Mouse (Mus musculus) liver, embryonic 16.5 days (tissue): ENCODE data around the gene Eif4g1. TPM values are rescaled to one million over a fixed set of nuclear protein-coding genes. Genes with fewer than 3 reads are reported as not detected.

Experiments used
- ATAC-seq: fragments of 200-750 bp; cut with Nextera tagmentation; 2 replicates; pipeline ENCODE4 v1.8.0; 2017; ENCODE audit warnings: low read depth, mild to moderate bottlenecking, moderate number of reproducible peaks, moderate library complexity
- H3K27ac ChIP-seq: fragments of 300-500 bp; sonication (generic); 2 replicates; pipeline ENCODE4 v1.5.1; 2014; ENCODE audit warnings: mild to moderate bottlenecking, low read length
- H3K27me3 ChIP-seq: fragments of 300-500 bp; sonication (generic); 2 replicates; pipeline ENCODE4 v1.6.1; 2014; ENCODE audit warnings: low read depth, low read length, mixed read lengths; ENCODE audit not compliant: control insufficient read depth, insufficient read depth
- H3K36me3 ChIP-seq: fragments of 300-500 bp; sonication (generic); 2 replicates; pipeline ENCODE4 v1.6.1; 2014; ENCODE audit warnings: mild to moderate bottlenecking; ENCODE audit not compliant: control insufficient read depth, insufficient read depth
- H3K4me1 ChIP-seq: fragments of 300-500 bp; sonication (generic); 2 replicates; pipeline ENCODE4 v1.6.1; 2014; ENCODE audit warnings: low read depth, low read length, mixed read lengths; ENCODE audit not compliant: control insufficient read depth
- H3K4me2 ChIP-seq: fragments of 300-500 bp; sonication (generic); 2 replicates; pipeline ENCODE4 v1.6.1; 2014; ENCODE audit warnings: low read depth, low read length, mixed read lengths
- H3K4me3 ChIP-seq: fragments of 300-500 bp; sonication (generic); 2 replicates; pipeline ENCODE4 v1.5.1; 2014; ENCODE audit warnings: low read depth, mild to moderate bottlenecking, low read length
- H3K9ac ChIP-seq: fragments of 300-500 bp; sonication (generic); 2 replicates; pipeline ENCODE4 v1.6.1; 2014; ENCODE audit warnings: low read depth, low read length
- H3K9me3 ChIP-seq: fragments of 300-500 bp; sonication (generic); replicated peaks from 2 replicates; pipeline ENCODE4 v1.6.1; 2016; ENCODE audit warnings: low read length; ENCODE audit not compliant: control insufficient read depth
- WGBS: fragments of 180-500 bp; shearing (Covaris S2); extraction: QIAGEN DNeasy Blood & Tissue Kit; methylation state at CpG from one replicate; pipeline ENCODE4 v1.1.7; 2014; ENCODE audit not compliant: insufficient replicate concordance; 5-methylcytosine and 5-hydroxymethylcytosine counted together
- polyA plus RNA-seq: library from polyadenylated mRNA; unstranded; fragments of >200 nt; fragmentation: Nextera tagmentation; extraction: Ambion mirVana; gene quantifications from 2 replicates; pipeline ENCODE4 v1.2.1, GENCODE M21; 2015

Gene Eif4g1
- polyA plus RNA-seq, 1 experiment from 2014 or later = 89.4 TPM

DNA sequence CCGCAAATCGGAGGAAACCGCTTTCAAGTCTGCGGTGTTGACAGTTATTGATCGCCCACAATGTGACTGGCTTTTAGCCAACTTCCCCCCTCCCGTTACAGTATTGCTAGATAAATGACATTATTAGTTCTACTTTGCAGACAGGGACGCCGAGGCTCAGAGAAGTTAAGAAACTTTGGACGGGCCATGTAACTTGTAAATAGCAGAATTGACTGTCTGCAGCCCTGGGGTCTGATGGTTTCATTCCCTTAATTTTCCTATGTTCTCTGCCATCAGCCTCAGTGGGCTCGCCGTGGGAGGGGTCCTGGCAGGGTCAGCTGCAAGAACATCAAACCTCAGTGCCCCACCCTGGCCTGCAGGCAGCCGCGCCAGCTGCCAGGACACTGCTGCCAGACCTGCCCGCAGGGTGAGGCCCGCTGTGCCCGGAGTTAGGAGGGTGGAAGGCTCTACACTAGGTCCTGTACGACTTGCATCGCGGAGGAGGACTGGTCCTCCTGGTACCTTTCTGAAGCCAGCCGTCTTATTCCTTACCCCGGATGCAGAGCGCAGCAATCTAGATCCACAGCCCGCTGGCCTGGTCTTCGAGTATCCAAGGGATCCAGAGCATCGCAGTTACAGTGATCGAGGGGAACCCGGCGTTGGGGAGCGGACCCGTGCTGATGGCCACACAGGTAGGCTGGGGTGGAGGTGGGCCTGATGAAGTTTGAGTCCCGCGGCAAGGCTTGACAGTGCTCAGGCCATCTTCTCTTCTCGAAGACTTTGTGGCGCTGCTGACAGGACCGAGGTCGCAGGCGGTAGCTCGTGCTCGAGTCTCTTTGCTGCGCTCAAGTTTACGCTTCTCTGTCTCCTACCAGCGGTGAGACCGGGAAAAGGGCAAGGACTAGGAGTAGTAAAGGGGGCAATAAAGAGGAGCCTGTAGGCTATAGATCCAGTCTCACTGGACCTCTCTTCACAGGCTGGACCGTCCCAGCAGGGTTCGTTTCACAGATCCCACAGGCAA lies 65.9 kb downstream of the Eif4g1 start, which contains the start of gene Thpo:
Gene Thpo (minus strand): TSS at position 781 of the 1,000 bp plus-strand sequence.
- WGBS = 4% methylated on average over 45 of the region's 45 CpGs
- H3K36me3 ChIP-seq = no peaks in the 10 kb centered on the region
- H3K4me2 ChIP-seq = peak within 1 kb of the TSS; percentile 61
- no peaks in the 10 kb centered on the region for H3K9me3 ChIP-seq
- no peak for ATAC-seq
- peaks cover 56% of the 10 kb centered on the region for H3K27me3 ChIP-seq
- peak within 1 kb of the TSS; percentile 49 for H3K4me3 ChIP-seq
- H3K4me1 ChIP-seq = no peaks in the 10 kb centered on the region
- H3K27ac ChIP-seq = no peak within 1 kb of the TSS
- H3K9ac ChIP-seq = no peak within 1 kb of the TSS

DNA sequence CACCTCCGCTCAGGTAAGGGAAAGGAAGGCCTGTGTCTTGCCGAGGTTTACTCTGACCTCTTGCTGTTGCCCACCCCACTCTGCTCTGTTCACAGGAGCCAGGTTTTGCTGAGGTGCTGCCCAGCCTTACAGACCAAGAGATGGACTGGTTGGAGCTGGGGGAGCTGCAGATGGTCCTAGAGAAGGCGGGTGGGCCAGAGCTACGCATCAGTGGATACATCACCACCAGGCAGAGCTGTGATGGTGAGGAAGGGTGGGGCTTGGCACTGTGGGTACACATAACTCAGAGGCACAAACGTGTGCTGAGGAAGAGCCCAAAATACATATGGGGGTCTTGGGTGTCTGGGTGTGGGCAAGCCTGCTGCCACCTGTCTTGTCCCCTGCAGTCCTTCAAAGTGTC lies 67.5 kb downstream of the Eif4g1 start:
- no peak overlapping the region for H3K4me2 ChIP-seq
- H3K36me3 ChIP-seq = no peaks in the 10 kb centered on the region

GRCm38 (mm10) chr16:20736168-20736567 lies 68.1 kb downstream of the Eif4g1 start:
- H3K36me3 ChIP-seq = no peaks in the 10 kb centered on the region
- no peak overlapping the region for H3K4me3 ChIP-seq
- peaks cover 51% of the 10 kb centered on the region for H3K27me3 ChIP-seq
- H3K27ac ChIP-seq = no peak overlapping the region
- no peak overlapping the region for H3K9ac ChIP-seq
- H3K4me2 ChIP-seq = no peak overlapping the region
- no peaks in the 10 kb centered on the region for H3K4me1 ChIP-seq
- 64% methylated on average over 7 of the region's 7 CpGs for WGBS
- ATAC-seq = no peak
- no peaks in the 10 kb centered on the region for H3K9me3 ChIP-seq

More for the DNA sequence above, 67.5 kb downstream of the Eif4g1 start:
- Histone ChIP-seq H3K4me3 (no peak overlapping the region), H3K9me3 (no peaks in the 10 kb centered on the region), H3K27me3 (peaks cover 52% of the 10 kb centered on the region), H3K27ac (no peak overlapping the region), H3K4me1 (no peaks in the 10 kb centered on the region), H3K9ac (no peak overlapping the region)
- 54% methylated on average over 5 of the region's 5 CpGs for WGBS
- ATAC-seq = no peak

DNA sequence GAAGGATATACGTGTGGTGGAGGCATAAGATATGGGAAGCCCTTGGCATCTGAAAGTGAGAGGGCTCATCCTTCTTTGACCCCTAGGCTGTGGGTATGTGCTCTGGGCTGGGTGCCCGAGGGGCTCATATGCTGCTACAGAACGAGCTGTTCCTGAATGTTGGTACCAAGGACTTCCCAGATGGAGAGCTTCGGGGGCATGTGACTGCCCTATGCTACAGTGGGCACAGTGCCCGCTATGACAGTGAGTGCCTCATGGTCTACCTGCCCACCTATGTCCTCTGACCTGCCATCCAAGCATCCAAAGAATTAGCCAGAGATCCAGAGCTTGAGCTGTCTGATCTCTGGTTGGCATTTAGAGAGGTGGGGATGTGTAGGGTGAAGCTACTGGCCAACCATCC lies 68.7 kb downstream of the Eif4g1 start:
- ATAC-seq = no peak
- Histone ChIP-seq H3K36me3 (no peaks in the 10 kb centered on the region), H3K4me1 (no peaks in the 10 kb centered on the region), H3K9ac (no peak overlapping the region), H3K9me3 (no peaks in the 10 kb centered on the region), H3K4me3 (no peak overlapping the region), H3K27ac (no peak overlapping the region), H3K27me3 (peaks cover 44% of the 10 kb centered on the region), H3K4me2 (no peak overlapping the region)
- WGBS = 55% methylated on average over 5 of the region's 5 CpGs

DNA sequence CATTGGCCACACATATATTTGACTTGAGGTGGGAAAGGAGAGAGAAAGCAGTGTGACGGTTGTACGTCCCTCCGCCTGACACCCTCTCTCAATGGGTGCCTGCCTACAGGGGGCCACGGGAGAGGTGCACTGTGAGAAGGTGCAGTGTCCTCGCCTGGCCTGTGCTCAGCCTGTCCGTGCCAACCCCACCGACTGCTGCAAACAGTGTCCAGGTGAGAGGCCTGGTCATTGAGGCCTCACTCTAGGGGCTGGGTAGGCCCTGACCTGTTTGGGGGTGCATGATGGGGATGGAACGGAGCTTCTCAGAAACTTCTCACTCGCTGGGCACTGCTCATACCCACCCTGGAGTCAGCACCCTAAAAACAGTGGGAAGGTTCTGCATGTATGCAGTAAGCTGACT lies 71.7 kb downstream of the Eif4g1 start:
- WGBS = 72% methylated on average over 9 of the region's 9 CpGs
- no peak overlapping the region for H3K4me3 ChIP-seq

More for the DNA sequence above, 71.7 kb downstream of the Eif4g1 start:
- Histone ChIP-seq H3K36me3 (no peaks in the 10 kb centered on the region), H3K9me3 (no peaks in the 10 kb centered on the region), H3K4me2 (no peak overlapping the region), H3K27ac (no peak overlapping the region), H3K4me1 (no peaks in the 10 kb centered on the region), H3K9ac (no peak overlapping the region), H3K27me3 (peaks cover 14% of the 10 kb centered on the region)
- ATAC-seq = no peak

Other genes starting within 250 kb of the Eif4g1 start
- 19.3 and 20.5 TPM in 2 replicates for gene Abcc5, start 241.9 kb upstream of the Eif4g1 start, polyA plus RNA-seq
- 41.0 and 44.0 TPM in 2 replicates for gene Eif2b5, start 169.5 kb upstream of the Eif4g1 start, polyA plus RNA-seq
- 3.7 and 5.3 TPM in 2 replicates for gene Dvl3, start 151.3 kb upstream of the Eif4g1 start, polyA plus RNA-seq
- gene Ap2m1, start 132.8 kb upstream of the Eif4g1 start, polyA plus RNA-seq = 388 and 409 TPM in 2 replicates
- gene Abcf3, start 119.7 kb upstream of the Eif4g1 start, polyA plus RNA-seq = 24.6 and 25.8 TPM in 2 replicates
- 0.83 and 0.91 TPM in 2 replicates for gene Vwa5b2, start 78.8 kb upstream of the Eif4g1 start, polyA plus RNA-seq
- 13.0 and 15.0 TPM in 2 replicates for gene Eef1akmt4, start 56.7 kb upstream of the Eif4g1 start, polyA plus RNA-seq
- not detected in 2 replicates for gene Gm49333, start 56.7 kb upstream of the Eif4g1 start, polyA plus RNA-seq
- 17.7 and 18.5 TPM in 2 replicates for gene Alg3, start 56.6 kb upstream of the Eif4g1 start, polyA plus RNA-seq
- 0.15 and 0.18 TPM in 2 replicates for gene Camk2n2, start 47.0 kb upstream of the Eif4g1 start, polyA plus RNA-seq
- 0.09 and 0.15 TPM in 2 replicates for gene Ece2, start 38.5 kb upstream of the Eif4g1 start, polyA plus RNA-seq
- gene Psmd2, start 16.7 kb upstream of the Eif4g1 start, polyA plus RNA-seq = 159 and 170 TPM in 2 replicates
- gene Fam131a, start 24.9 kb downstream of the Eif4g1 start, polyA plus RNA-seq = 1.4 and 2.3 TPM in 2 replicates
- 27.7 and 31.6 TPM in 2 replicates for gene Polr2h, start 49.4 kb downstream of the Eif4g1 start, polyA plus RNA-seq
- 9.7 and 11.5 TPM in 2 replicates for gene Clcn2, start 49.4 kb downstream of the Eif4g1 start, polyA plus RNA-seq
- gene Chrd, start 64.8 kb downstream of the Eif4g1 start, polyA plus RNA-seq = 0.32 and 0.39 TPM in 2 replicates
- gene Thpo, start 66.2 kb downstream of the Eif4g1 start, polyA plus RNA-seq = 5.1 and 6.1 TPM in 2 replicates